Mouse (Mus musculus): ENCODE measurements around the gene Pick1. TPM values are rescaled to one million over a fixed set of nuclear protein-coding genes. Genes with fewer than 3 reads are reported as not detected.

Gene Pick1
- polyA plus RNA-seq, 1 experiment, result 76.8 TPM

- H3K4me1 ChIP-seq (ENCODE audit: control insufficient read depth, insufficient read depth, low read length), result no peaks in the 10 kb centered on the region
- no peaks in the 10 kb centered on the region for H3K27me3 ChIP-seq (ENCODE audit: control insufficient read depth, insufficient read depth, low read length)
- no peak overlapping the region for H3K27ac ChIP-seq (ENCODE audit: control insufficient read depth, insufficient read depth, low read depth, low read length)
- no peak overlapping the region for H3K4me3 ChIP-seq (ENCODE audit: control insufficient read depth, low read depth, low read length)
- TF ChIP-seq POLR2A (IDR thresholded peaks at IDR 0.05; ENCODE audit: control insufficient read depth, low read depth, low read length) (no peak), CTCF (IDR thresholded peaks at IDR 0.05; ENCODE audit: control insufficient read depth, insufficient read depth, insufficient replicate concordance, low read depth, low read length) (no peak)
- H3K36me3 ChIP-seq (ENCODE audit: control insufficient read depth, insufficient read depth, low read length), result no peaks in the 10 kb centered on the region; the same call in none of the 2 replicates
These were observed 57.2 kb downstream of the Pick1 start for GRCm38 (mm10) chr15:79286141-79286540.

GRCm38 (mm10) chr15:79287091-79287490, 58.1 kb downstream of the Pick1 start:
- TF ChIP-seq POLR2A (IDR thresholded peaks at IDR 0.05; ENCODE audit: control insufficient read depth, low read depth, low read length), result no peak
- no peak for TF ChIP-seq CTCF (IDR thresholded peaks at IDR 0.05; ENCODE audit: control insufficient read depth, insufficient read depth, insufficient replicate concordance, low read depth, low read length)
- H3K36me3 ChIP-seq (ENCODE audit: control insufficient read depth, insufficient read depth, low read length), result no peaks in the 10 kb centered on the region; the same call in none of the 2 replicates
- no peaks in the 10 kb centered on the region for H3K4me1 ChIP-seq (ENCODE audit: control insufficient read depth, insufficient read depth, low read length)
- H3K4me3 ChIP-seq (ENCODE audit: control insufficient read depth, low read depth, low read length), result no peak overlapping the region
- no peak overlapping the region for H3K27ac ChIP-seq (ENCODE audit: control insufficient read depth, insufficient read depth, low read depth, low read length)
- H3K27me3 ChIP-seq (ENCODE audit: control insufficient read depth, insufficient read depth, low read length), result no peaks in the 10 kb centered on the region

- no peaks in the 10 kb centered on the region; the same call in none of the 2 replicates for H3K36me3 ChIP-seq (ENCODE audit: control insufficient read depth, insufficient read depth, low read length)
- no peak overlapping the region for H3K27ac ChIP-seq (ENCODE audit: control insufficient read depth, insufficient read depth, low read depth, low read length)
- H3K27me3 ChIP-seq (ENCODE audit: control insufficient read depth, insufficient read depth, low read length), result no peaks in the 10 kb centered on the region
- H3K4me1 ChIP-seq (ENCODE audit: control insufficient read depth, insufficient read depth, low read length), result no peaks in the 10 kb centered on the region
- TF ChIP-seq CTCF (IDR thresholded peaks at IDR 0.05; ENCODE audit: control insufficient read depth, insufficient read depth, insufficient replicate concordance, low read depth, low read length) (no peak), POLR2A (IDR thresholded peaks at IDR 0.05; ENCODE audit: control insufficient read depth, low read depth, low read length) (no peak)
- H3K4me3 ChIP-seq (ENCODE audit: control insufficient read depth, low read depth, low read length), result no peak overlapping the region
These were observed 59.4 kb downstream of the Pick1 start for GRCm38 (mm10) chr15:79288387-79288786.

GRCm38 (mm10) chr15:79289441-79289840, 60.5 kb downstream of the Pick1 start:
- H3K27me3 ChIP-seq (ENCODE audit: control insufficient read depth, insufficient read depth, low read length), result no peaks in the 10 kb centered on the region
- H3K36me3 ChIP-seq (ENCODE audit: control insufficient read depth, insufficient read depth, low read length), result no peaks in the 10 kb centered on the region; the same call in none of the 2 replicates
- no peak for TF ChIP-seq POLR2A (IDR thresholded peaks at IDR 0.05; ENCODE audit: control insufficient read depth, low read depth, low read length)
- TF ChIP-seq CTCF (IDR thresholded peaks at IDR 0.05; ENCODE audit: control insufficient read depth, insufficient read depth, insufficient replicate concordance, low read depth, low read length), result no peak
- H3K4me3 ChIP-seq (ENCODE audit: control insufficient read depth, low read depth, low read length), result no peak overlapping the region
- H3K27ac ChIP-seq (ENCODE audit: control insufficient read depth, insufficient read depth, low read depth, low read length), result no peak overlapping the region
- H3K4me1 ChIP-seq (ENCODE audit: control insufficient read depth, insufficient read depth, low read length), result no peaks in the 10 kb centered on the region

GRCm38 (mm10) chr15:79290340-79290739, 61.4 kb downstream of the Pick1 start:
- Histone ChIP-seq H3K36me3 (ENCODE audit: control insufficient read depth, insufficient read depth, low read length) (no peaks in the 10 kb centered on the region; the same call in none of the 2 replicates), H3K27me3 (ENCODE audit: control insufficient read depth, insufficient read depth, low read length) (no peaks in the 10 kb centered on the region)

DNA sequence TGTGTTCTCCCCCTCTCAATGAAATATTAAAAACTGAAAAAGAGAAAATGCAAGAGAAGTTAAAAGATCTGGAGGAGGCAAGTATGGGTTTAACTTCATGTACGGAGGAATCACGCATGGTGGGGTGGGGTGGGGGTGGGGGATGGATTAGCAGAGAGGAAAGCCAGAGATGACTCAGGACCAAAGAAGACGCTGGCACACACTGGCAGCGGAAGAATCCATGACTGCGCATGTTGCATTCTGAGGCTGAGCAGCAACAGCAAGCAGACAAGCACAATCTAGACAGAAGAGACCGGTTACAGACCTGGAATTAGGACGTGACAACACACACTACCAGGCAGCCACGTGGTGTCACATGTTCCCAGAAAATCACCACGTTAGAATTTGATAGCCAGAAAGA, 63.8 kb downstream of the Pick1 start:
- TF ChIP-seq CTCF (IDR thresholded peaks at IDR 0.05; ENCODE audit: control insufficient read depth, insufficient read depth, insufficient replicate concordance, low read depth, low read length) (no peak), POLR2A (IDR thresholded peaks at IDR 0.05; ENCODE audit: control insufficient read depth, low read depth, low read length) (no peak)
- Histone ChIP-seq H3K4me1 (ENCODE audit: control insufficient read depth, insufficient read depth, low read length) (no peaks in the 10 kb centered on the region), H3K36me3 (ENCODE audit: control insufficient read depth, insufficient read depth, low read length) (no peaks in the 10 kb centered on the region; the same call in none of the 2 replicates), H3K27ac (ENCODE audit: control insufficient read depth, insufficient read depth, low read depth, low read length) (no peak overlapping the region), H3K27me3 (ENCODE audit: control insufficient read depth, insufficient read depth, low read length) (no peaks in the 10 kb centered on the region), H3K4me3 (ENCODE audit: control insufficient read depth, low read depth, low read length) (no peak overlapping the region)

More at GRCm38 (mm10) chr15:79290340-79290739, 61.4 kb downstream of the Pick1 start:
- no peak overlapping the region for H3K4me3 ChIP-seq (ENCODE audit: control insufficient read depth, low read depth, low read length)
- TF ChIP-seq POLR2A (IDR thresholded peaks at IDR 0.05; ENCODE audit: control insufficient read depth, low read depth, low read length) (no peak), CTCF (IDR thresholded peaks at IDR 0.05; ENCODE audit: control insufficient read depth, insufficient read depth, insufficient replicate concordance, low read depth, low read length) (no peak)
- no peak overlapping the region for H3K27ac ChIP-seq (ENCODE audit: control insufficient read depth, insufficient read depth, low read depth, low read length)
- no peaks in the 10 kb centered on the region for H3K4me1 ChIP-seq (ENCODE audit: control insufficient read depth, insufficient read depth, low read length)

GRCm38 (mm10) chr15:79298553-79298952, 69.6 kb downstream of the Pick1 start:
- Histone ChIP-seq H3K27ac (ENCODE audit: control insufficient read depth, insufficient read depth, low read depth, low read length) (no peak overlapping the region), H3K4me3 (ENCODE audit: control insufficient read depth, low read depth, low read length) (no peak overlapping the region), H3K27me3 (ENCODE audit: control insufficient read depth, insufficient read depth, low read length) (no peaks in the 10 kb centered on the region), H3K4me1 (ENCODE audit: control insufficient read depth, insufficient read depth, low read length) (no peaks in the 10 kb centered on the region), H3K36me3 (ENCODE audit: control insufficient read depth, insufficient read depth, low read length) (no peaks in the 10 kb centered on the region)
- TF ChIP-seq POLR2A (IDR thresholded peaks at IDR 0.05; ENCODE audit: control insufficient read depth, low read depth, low read length) (no peak), CTCF (IDR thresholded peaks at IDR 0.05; ENCODE audit: control insufficient read depth, insufficient read depth, insufficient replicate concordance, low read depth, low read length) (no peak)

Other genes starting within 250 kb of the Pick1 start
- 9.7 and 11.5 TPM in 2 replicates for gene H1f0, start 200.7 kb upstream of the Pick1 start, polyA plus RNA-seq (2012; rRNA removed)
- not detected in 2 replicates for gene Galr3, start 187.3 kb upstream of the Pick1 start, polyA plus RNA-seq (2012; rRNA removed)
- gene Ankrd54, start 166.3 kb upstream of the Pick1 start, polyA plus RNA-seq (2012; rRNA removed), result 292 and 336 TPM in 2 replicates
- gene Eif3l, start 154.0 kb upstream of the Pick1 start, polyA plus RNA-seq (2012; rRNA removed), result 110 and 117 TPM in 2 replicates
- 75.8 and 85.0 TPM in 2 replicates for gene Micall1, start 120.3 kb upstream of the Pick1 start, polyA plus RNA-seq (2012; rRNA removed)
- gene Polr2f, start 88.2 kb upstream of the Pick1 start, polyA plus RNA-seq (2012; rRNA removed), result 41.1 and 42.2 TPM in 2 replicates
- 115 and 133 TPM in 2 replicates for gene 1700088E04Rik, start 87.9 kb upstream of the Pick1 start, polyA plus RNA-seq (2012; rRNA removed)
- 1.5 and 1.6 TPM in 2 replicates for gene Sox10, start 63.9 kb upstream of the Pick1 start, polyA plus RNA-seq (2012; rRNA removed)
- 0.10 and 0.28 TPM in 2 replicates for gene Gm49486, start 218 bp downstream of the Pick1 start, polyA plus RNA-seq (2012; rRNA removed)
- gene Slc16a8, start 25.6 kb downstream of the Pick1 start, polyA plus RNA-seq (2012; rRNA removed), result not detected in 2 replicates
- 0.67 and 0.94 TPM in 2 replicates for gene Baiap2l2, start 56.4 kb downstream of the Pick1 start, polyA plus RNA-seq (2012; rRNA removed)
- 303 and 357 TPM in 2 replicates for gene Pla2g6, start 99.2 kb downstream of the Pick1 start, polyA plus RNA-seq (2012; rRNA removed)
- 0.77 and 1.1 TPM in 2 replicates for gene Maff, start 117.4 kb downstream of the Pick1 start, polyA plus RNA-seq (2012; rRNA removed)
- gene Tmem184b, start 174.4 kb downstream of the Pick1 start, polyA plus RNA-seq (2012; rRNA removed), result 9.7 and 11.8 TPM in 2 replicates
- 5.5 and 6.7 TPM in 2 replicates for gene Csnk1e, start 226.4 kb downstream of the Pick1 start, polyA plus RNA-seq (2012; rRNA removed)

Measured in testis, adult 2 months (tissue).